ENCODE assay signal across 15 mouse cellular contexts in the genomic region with DNA sequence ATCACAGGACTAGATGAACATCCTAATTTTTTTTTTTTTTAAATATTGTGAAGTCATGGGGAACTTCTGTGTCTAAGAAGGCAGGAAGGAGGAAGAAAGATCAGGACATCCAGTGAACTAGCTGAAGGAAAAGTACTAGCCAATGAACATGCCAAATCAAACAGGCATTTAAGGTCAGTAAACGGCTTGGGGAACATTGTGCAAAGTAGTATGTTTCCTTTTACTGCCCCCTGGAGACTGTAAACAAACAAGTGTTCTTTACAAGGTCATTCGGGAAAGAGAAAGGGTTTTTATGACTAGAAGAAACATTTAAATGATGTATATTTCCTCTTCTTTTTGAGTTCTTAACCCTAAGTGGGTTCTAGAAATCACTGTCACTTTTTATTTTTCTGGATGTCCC.
DNase-seq lines count a peak whose midpoint lies in the region; ATAC-seq lines count a peak whose summit lies in the region.
"Had no signal": no experiment of that assay in that cellular context is flagged by ENCODE, and none has a peak within 500 bp of the region (broad histone marks: within the 10 kb centered on the region; RNA-seq: fewer than 3 reads in every experiment).

No protein-coding gene starts in this region.

- H3K9ac ChIP-seq in kidney, embryonic 16.5 days (replicated peaks; ENCODE audit: low read length) = no peak overlapping the region
- H3K9ac ChIP-seq in midbrain, embryonic 14.5 days (replicated peaks; ENCODE audit: low read length) = no peak overlapping the region
- H3K9ac ChIP-seq in midbrain, embryonic 15.5 days = no peak overlapping the region
- H3K9ac ChIP-seq: liver, embryonic 12.5 days; neural tube, embryonic 15.5 days had no signal

- no peak overlapping the region for H3K27ac ChIP-seq in kidney, embryonic 16.5 days (ENCODE audit: low read length)
- no peak overlapping the region for H3K27ac ChIP-seq in midbrain, embryonic 14.5 days (replicated peaks; ENCODE audit: low read depth, low read length)
- H3K27ac ChIP-seq in midbrain, embryonic 10.5 days (replicated peaks) = no peak overlapping the region
- H3K27ac ChIP-seq in midbrain, embryonic 15.5 days = no peak overlapping the region
- H3K27ac ChIP-seq: embryonic facial prominence, embryonic 10.5 days; liver, embryonic 12.5 days; macrophage; neural tube, embryonic 15.5 days had no signal

- peak; percentile 16 for DNase-seq in embryo, embryonic 10.5 days (ENCODE audit: low spot score)
- no peak for DNase-seq in embryo, embryonic 10 days (ENCODE audit: low spot score)
- DNase-seq in kidney, adult 11 months = peak; percentile 7
- DNase-seq in midbrain, embryonic 14.5 days = peak; percentile 10
- no peak for DNase-seq in midbrain, embryonic 10.5 days (ENCODE audit: low spot score)
- DNase-seq in urinary bladder, postnatal 36 days (ENCODE audit: low spot score in 2 of 2) = no peak
- DNase-seq: adrenal gland, adult 2 months; right cerebral cortex, adult 18-20 months had no signal

- no peak overlapping the region for H3K4me2 ChIP-seq in kidney, embryonic 16.5 days (replicated peaks; ENCODE audit: low read depth, low read length)
- H3K4me2 ChIP-seq in midbrain, embryonic 14.5 days (ENCODE audit: low read length) = no peak overlapping the region
- no peak overlapping the region for H3K4me2 ChIP-seq in midbrain, embryonic 15.5 days
- H3K4me2 ChIP-seq: liver, embryonic 12.5 days; neural tube, embryonic 15.5 days had no signal

- H3K36me3 ChIP-seq in kidney, embryonic 16.5 days (ENCODE audit: insufficient read depth, low read length) = no peaks in the 10 kb centered on the region
- no peaks in the 10 kb centered on the region for H3K36me3 ChIP-seq in midbrain, embryonic 14.5 days (ENCODE audit: control insufficient read depth, insufficient read depth, low read length)
- no peaks in the 10 kb centered on the region for H3K36me3 ChIP-seq in midbrain, embryonic 10.5 days
- no peaks in the 10 kb centered on the region for H3K36me3 ChIP-seq in midbrain, embryonic 15.5 days (replicated peaks)
- H3K36me3 ChIP-seq: embryonic facial prominence, embryonic 10.5 days; liver, embryonic 12.5 days; neural tube, embryonic 15.5 days had no signal

- WGBS in kidney, embryonic 16.5 days = 23% methylated on average over 2 of the region's 2 CpGs
- WGBS in midbrain, embryonic 14.5 days = 68% methylated on average over 2 of the region's 2 CpGs
- WGBS in midbrain, embryonic 10.5 days = 57% methylated on average over 2 of the region's 2 CpGs
- 52% methylated on average over 2 of the region's 2 CpGs for WGBS in midbrain, embryonic 15.5 days

- no peaks in the 10 kb centered on the region for H3K9me3 ChIP-seq in kidney, embryonic 16.5 days (ENCODE audit: low read length)
- H3K9me3 ChIP-seq in midbrain, embryonic 14.5 days (ENCODE audit: control insufficient read depth, low read length) = no peaks in the 10 kb centered on the region
- no peaks in the 10 kb centered on the region for H3K9me3 ChIP-seq in midbrain, embryonic 10.5 days (replicated peaks)
- H3K9me3 ChIP-seq in midbrain, embryonic 15.5 days = no peaks in the 10 kb centered on the region
- H3K9me3 ChIP-seq: embryonic facial prominence, embryonic 10.5 days; liver, embryonic 12.5 days; neural tube, embryonic 15.5 days had no signal

- no peak for ATAC-seq in kidney, embryonic 16.5 days (ENCODE audit: low FRiP score, low TSS enrichment)
- no peak for ATAC-seq in midbrain, embryonic 14.5 days (ENCODE audit: low FRiP score, low TSS enrichment)
- ATAC-seq in midbrain, embryonic 15.5 days (replicated peaks) = no peak
- ATAC-seq: inflammation-experienced regulatory T-cells, adult 6 months; liver, embryonic 12.5 days had no signal

- H3K4me3 ChIP-seq in kidney, embryonic 16.5 days (ENCODE audit: low read length) = no peak overlapping the region
- H3K4me3 ChIP-seq in midbrain, embryonic 14.5 days (replicated peaks; ENCODE audit: low read depth, low read length) = no peak overlapping the region
- no peak overlapping the region for H3K4me3 ChIP-seq in midbrain, embryonic 10.5 days
- H3K4me3 ChIP-seq in midbrain, embryonic 15.5 days = no peak overlapping the region
- H3K4me3 ChIP-seq: embryonic facial prominence, embryonic 10.5 days; liver, embryonic 12.5 days; neural tube, embryonic 15.5 days had no signal

- H3K4me1 ChIP-seq in kidney, embryonic 16.5 days (ENCODE audit: insufficient read depth, low read length) = no peaks in the 10 kb centered on the region
- no peaks in the 10 kb centered on the region for H3K4me1 ChIP-seq in midbrain, embryonic 14.5 days (ENCODE audit: control insufficient read depth, insufficient read depth, low read length)
- no peaks in the 10 kb centered on the region for H3K4me1 ChIP-seq in midbrain, embryonic 10.5 days
- no peaks in the 10 kb centered on the region for H3K4me1 ChIP-seq in midbrain, embryonic 15.5 days
- H3K4me1 ChIP-seq: embryonic facial prominence, embryonic 10.5 days; liver, embryonic 12.5 days; neural tube, embryonic 15.5 days had no signal

- H3K27me3 ChIP-seq in kidney, embryonic 16.5 days (ENCODE audit: insufficient read depth, low read length) = no peaks in the 10 kb centered on the region
- H3K27me3 ChIP-seq in midbrain, embryonic 14.5 days (ENCODE audit: control insufficient read depth, insufficient read depth, low read length) = no peaks in the 10 kb centered on the region
- no peaks in the 10 kb centered on the region for H3K27me3 ChIP-seq in midbrain, embryonic 10.5 days (ENCODE audit: low read depth, poor library complexity, severe bottlenecking)
- no peaks in the 10 kb centered on the region for H3K27me3 ChIP-seq in midbrain, embryonic 15.5 days (replicated peaks)
- H3K27me3 ChIP-seq: liver, embryonic 12.5 days; neural tube, embryonic 15.5 days had no signal

Comparison
In these comparisons a context has a peak if more than half of its experiments do, and no peak if none do; other contexts are left out.
1. DNase-seq: peak in embryo, embryonic 10.5 days (single experiment), kidney, adult 11 months (single experiment) and midbrain, embryonic 14.5 days (single experiment); none in embryo, embryonic 10 days (single experiment), midbrain, embryonic 10.5 days (single experiment) and urinary bladder, postnatal 36 days (0 of 2).